Mouse (Mus musculus) bone marrow macrophage, adult 2 months (primary cell): Measurements from ENCODE around the gene Ptgfrn.

ENCODE experiments used
- CTCF ChIP-seq: IDR thresholded peaks from 2 replicates; pipeline ENCODE4 v1.5.1; 2012; ENCODE audit warnings: low read depth, mild to moderate bottlenecking, low read length, moderate library complexity
- POLR2A ChIP-seq: IDR thresholded peaks from 2 replicates; pipeline ENCODE4 v1.6.1; 2012; ENCODE audit warnings: mild to moderate bottlenecking, low read depth, low read length, borderline replicate concordance

GRCm38 (mm10) chr3:101003575-101004356 is 106.3 kb downstream of the Ptgfrn start:
- TF ChIP-seq CTCF: no peak
- TF ChIP-seq POLR2A: no peak
